ENCODE assay signal across 1 mouse cellular context in the genomic region with DNA sequence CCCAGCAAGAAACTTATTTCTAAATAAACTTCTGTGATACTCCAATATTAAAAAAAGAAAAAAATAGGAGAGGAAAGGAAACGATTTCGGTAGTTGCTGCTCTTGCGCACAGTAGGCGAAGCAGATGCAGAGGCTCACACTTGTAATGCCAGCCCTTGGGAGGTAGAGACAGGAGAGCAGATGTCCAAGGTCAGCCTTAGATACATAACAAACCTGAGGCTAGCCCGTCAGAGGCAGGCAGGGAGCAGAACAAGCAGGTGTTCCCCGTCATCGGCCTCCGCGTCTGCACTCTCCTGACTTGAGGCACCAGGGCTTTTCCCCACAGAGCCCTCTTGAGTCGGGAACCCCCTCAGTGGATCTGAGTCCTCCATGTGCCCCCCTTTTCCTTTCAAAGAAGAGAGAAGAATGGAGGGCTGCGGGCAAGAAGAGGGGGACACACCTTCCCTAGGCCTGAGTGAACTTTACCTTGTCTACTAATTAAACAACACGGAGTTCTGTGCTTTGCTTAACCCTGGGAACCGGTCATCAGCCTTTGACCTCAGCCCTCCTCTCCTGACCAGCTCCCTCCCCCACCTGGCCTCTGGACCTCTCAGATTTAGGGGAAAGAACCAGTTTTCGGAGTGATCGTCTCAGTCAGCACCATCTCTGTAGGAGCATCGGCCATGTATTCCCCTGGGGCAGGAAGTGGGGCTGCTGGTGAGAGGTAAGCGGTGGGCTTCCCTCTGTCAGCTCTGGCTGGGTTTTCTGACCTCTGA.
TF ChIP-seq lines count a peak whose summit lies in the region.

No protein-coding gene starts in this region.

TF ChIP-seq in CH12.LX, 34 proteins besides CTCF, POLR2A, EP300 and RAD21 (continued from another document):
- TF ChIP-seq KAT2A (IDR thresholded peaks at IDR 0.05; ENCODE audit: insufficient replicate concordance, low read length) (no peak), ELF1 (IDR thresholded peaks at IDR 0.05; ENCODE audit: low read depth, low read length) (0 out of 2 replicates have a peak, but pooled peaks have one; percentile 10), JUND (conservative IDR thresholded peaks at IDR 0.05; ENCODE audit: low read depth, low read length) (no peak), HCFC1 (IDR thresholded peaks at IDR 0.05; ENCODE audit: low read depth, low read length) (no peak), UBTF (IDR thresholded peaks at IDR 0.05; ENCODE audit: low read depth, low read length) (0 out of 2 replicates have a peak, but pooled peaks have one; percentile 8), GABPA (IDR thresholded peaks at IDR 0.05; ENCODE audit: insufficient replicate concordance, low read depth, low read length) (no peak), SIN3A (IDR thresholded peaks at IDR 0.05; ENCODE audit: low read length) (0 out of 2 replicates have a peak, but pooled peaks have one; percentile 20), NRF1 (IDR thresholded peaks at IDR 0.05; ENCODE audit: low read depth, low read length) (no peak)
TF ChIP-seq in CH12.LX: peak in this region for 5.
